Mouse (Mus musculus) macrophage (primary cell): Measurements from ENCODE around the gene Zmym6. TPM values are rescaled to one million over a fixed set of nuclear protein-coding genes. Genes with fewer than 3 reads are reported as not detected.
"Not testable (repeated sequence)": the region's sequence is repeated elsewhere in the genome, so short reads cannot be mapped to it uniquely, and the experiment has no call there.

Source experiments
- H3K27ac ChIP-seq: fragments of 350-480 bp; formaldehyde crosslinking; 2 replicates; pipeline ENCODE4 v1.9.0; 2021
- H3K36me3 ChIP-seq: fragments of 350-480 bp; formaldehyde crosslinking; 2 replicates; pipeline ENCODE4 v1.9.0; 2021; ENCODE audit errors: inconsistent target
- H3K4me3 ChIP-seq: fragments of 350-480 bp; formaldehyde crosslinking; 2 replicates; pipeline ENCODE4 v1.9.0; 2021; ENCODE audit errors: inconsistent target
- H3K79me2 ChIP-seq: fragments of 350-480 bp; formaldehyde crosslinking; 2 replicates; pipeline ENCODE4 v1.9.0; 2021; ENCODE audit errors: inconsistent target
- WGBS: methylation state at CpG from one replicate; pipeline ENCODE4 v1.1.7; 2026; ENCODE audit warnings: inconsistent platforms; ENCODE audit not compliant: missing documents; 5-methylcytosine and 5-hydroxymethylcytosine counted together
- polyA plus RNA-seq: library from polyadenylated mRNA; stranded (reverse); fragments of 250-400 nt; gene quantifications from 3 replicates; pipeline ENCODE4 v1.2.4, GENCODE M21; 2018; ENCODE audit warnings: inconsistent platforms

Gene Zmym6
- polyA plus RNA-seq, 1 experiment from 2014 or later, result 10.1 TPM

GRCm38 (mm10) chr4:127083131-127083530 lies 5.9 kb downstream of the Zmym6 start:
- H3K36me3 ChIP-seq, result peaks cover 2% of the 10 kb centered on the region; the same call in 1 of the 2 replicates
- peaks cover 14% of the 10 kb centered on the region; the same call in 1 of the 2 replicates for H3K79me2 ChIP-seq
- WGBS, result 100% methylated on average over 2 of the region's 2 CpGs
- H3K4me3 ChIP-seq, result no peak overlapping the region
- no peak overlapping the region for H3K27ac ChIP-seq

GRCm38 (mm10) chr4:127085761-127086160 lies 8.6 kb downstream of the Zmym6 start:
- Histone ChIP-seq H3K4me3 (no peak overlapping the region), H3K79me2 (no peaks in the 10 kb centered on the region), H3K36me3 (peaks cover 19% of the 10 kb centered on the region; the same call in 1 of the 2 replicates), H3K27ac (no peak overlapping the region)
- no CpG with 5 or more reads among the region's 1 CpGs for WGBS

- Histone ChIP-seq H3K36me3 (peaks cover 19% of the 10 kb centered on the region; the same call in 1 of the 2 replicates), H3K4me3 (no peak overlapping the region), H3K27ac (no peak overlapping the region), H3K79me2 (no peaks in the 10 kb centered on the region)
- WGBS, result 100% methylated on average over 1 of the region's 1 CpGs
Measured at GRCm38 (mm10) chr4:127091188-127091587, 14.0 kb downstream of the Zmym6 start.

GRCm38 (mm10) chr4:127095090-127095489 lies 17.9 kb downstream of the Zmym6 start:
- H3K27ac ChIP-seq, result no peak overlapping the region
- WGBS, result 87% methylated on average over 4 of the region's 4 CpGs
- H3K79me2 ChIP-seq, result no peaks in the 10 kb centered on the region
- no peaks in the 10 kb centered on the region for H3K36me3 ChIP-seq
- H3K4me3 ChIP-seq, result no peak overlapping the region

GRCm38 (mm10) chr4:127099552-127099951 lies 22.4 kb downstream of the Zmym6 start:
- not testable (repeated sequence) for H3K4me3 ChIP-seq, H3K27ac ChIP-seq, H3K79me2 ChIP-seq
- H3K36me3 ChIP-seq, result peaks cover 11% of the 10 kb centered on the region; the same call in 1 of the 2 replicates
- WGBS, result 93% methylated on average over 1 of the region's 2 CpGs

GRCm38 (mm10) chr4:127107566-127107965 lies 30.4 kb downstream of the Zmym6 start:
- WGBS, result 95% methylated on average over 4 of the region's 4 CpGs
- H3K79me2 ChIP-seq, result no peaks in the 10 kb centered on the region
- peaks cover 29% of the 10 kb centered on the region; the same call in 1 of the 2 replicates for H3K36me3 ChIP-seq
- no peak overlapping the region for H3K27ac ChIP-seq
- no peak overlapping the region for H3K4me3 ChIP-seq

GRCm38 (mm10) chr4:127110570-127110969 lies 33.4 kb downstream of the Zmym6 start:
- 75% methylated on average over 4 of the region's 4 CpGs for WGBS
- Histone ChIP-seq H3K4me3 (no peak overlapping the region), H3K36me3 (peaks cover 11% of the 10 kb centered on the region; the same call in 1 of the 2 replicates), H3K27ac (no peak overlapping the region), H3K79me2 (no peaks in the 10 kb centered on the region)

GRCm38 (mm10) chr4:127123391-127123790 lies 46.2 kb downstream of the Zmym6 start, which contains the start of gene Tmem35b:
TSS of gene Tmem35b (plus strand) at chr4:127123691.
- WGBS, result 95% methylated on average over 5 of the region's 5 CpGs
- Histone ChIP-seq H3K4me3 (no peak within 1 kb of the TSS), H3K79me2 (peaks cover 4% of the 10 kb centered on the region; the same call in 1 of the 2 replicates), H3K36me3 (0 out of 2 replicates have a peak, but pooled peaks cover 4% of the 10 kb centered on the region), H3K27ac (no peak within 1 kb of the TSS)

- Histone ChIP-seq H3K36me3 (0 out of 2 replicates have a peak, but pooled peaks cover 4% of the 10 kb centered on the region), H3K79me2 (peaks cover 4% of the 10 kb centered on the region; the same call in 1 of the 2 replicates), H3K27ac (no peak overlapping the region), H3K4me3 (no peak overlapping the region)
- WGBS, result 84% methylated on average over 1 of the region's 1 CpGs
Measured at GRCm38 (mm10) chr4:127124331-127124730, 47.1 kb downstream of the Zmym6 start.

GRCm38 (mm10) chr4:127125834-127126463 lies 48.8 kb downstream of the Zmym6 start:
- Histone ChIP-seq H3K4me3 (peak overlapping the region; percentile 90), H3K36me3 (0 out of 2 replicates have a peak, but pooled peaks cover 4% of the 10 kb centered on the region), H3K27ac (peak overlapping the region; percentile 50), H3K79me2 (peaks cover 4% of the 10 kb centered on the region; the same call in 1 of the 2 replicates)
- under 1% methylated on average over 33 of the region's 35 CpGs for WGBS

GRCm38 (mm10) chr4:127134687-127135086 lies 57.5 kb downstream of the Zmym6 start:
- Histone ChIP-seq H3K4me3 (no peak overlapping the region), H3K27ac (no peak overlapping the region), H3K36me3 (no peaks in the 10 kb centered on the region), H3K79me2 (no peaks in the 10 kb centered on the region)
- WGBS, result 36% methylated on average over 1 of the region's 1 CpGs

GRCm38 (mm10) chr4:127137591-127137990 lies 60.4 kb downstream of the Zmym6 start:
- WGBS, result 86% methylated on average over 5 of the region's 5 CpGs
- Histone ChIP-seq H3K36me3 (no peaks in the 10 kb centered on the region), H3K4me3 (no peak overlapping the region), H3K27ac (no peak overlapping the region), H3K79me2 (no peaks in the 10 kb centered on the region)

GRCm38 (mm10) chr4:127138486-127138885 lies 61.3 kb downstream of the Zmym6 start:
- WGBS, result 64% methylated on average over 6 of the region's 6 CpGs
- no peak overlapping the region for H3K27ac ChIP-seq
- no peaks in the 10 kb centered on the region for H3K79me2 ChIP-seq
- no peak overlapping the region for H3K4me3 ChIP-seq
- H3K36me3 ChIP-seq, result no peaks in the 10 kb centered on the region

- H3K79me2 ChIP-seq, result no peaks in the 10 kb centered on the region
- H3K4me3 ChIP-seq, result no peak overlapping the region
- no peak overlapping the region for H3K27ac ChIP-seq
- 82% methylated on average over 13 of the region's 13 CpGs for WGBS
- H3K36me3 ChIP-seq, result no peaks in the 10 kb centered on the region
Measured at GRCm38 (mm10) chr4:127150031-127150430, 72.8 kb downstream of the Zmym6 start.

- 33% methylated on average over 1 of the region's 1 CpGs for WGBS
- H3K36me3 ChIP-seq, result no peaks in the 10 kb centered on the region
- H3K4me3 ChIP-seq, result no peak overlapping the region
- H3K79me2 ChIP-seq, result no peaks in the 10 kb centered on the region
- no peak overlapping the region for H3K27ac ChIP-seq
Measured at GRCm38 (mm10) chr4:127153345-127153744, 76.2 kb downstream of the Zmym6 start.
